ENCODE assay signal across 11 mouse cellular contexts in genomic region chr13:93996535-93997382, GRCm38 (mm10).
DNase-seq lines count a peak whose midpoint lies in the region; ATAC-seq and TF ChIP-seq lines count a peak whose summit lies in the region.
"Had no signal": no experiment of that assay in that cellular context is flagged by ENCODE, and none has a peak within 500 bp of the region (broad histone marks: within the 10 kb centered on the region; RNA-seq: fewer than 3 reads in every experiment).

No protein-coding gene starts in this region.

- no peak overlapping the region for H3K9ac ChIP-seq in embryonic facial prominence, embryonic 14.5 days (ENCODE audit: low read depth, low read length)
- no peak overlapping the region for H3K9ac ChIP-seq in lung, embryonic 14.5 days
- H3K9ac ChIP-seq in heart, embryonic 16.5 days (ENCODE audit: low read length): no peak overlapping the region
- H3K9ac ChIP-seq: neural tube, embryonic 15.5 days had no signal

- H3K27ac ChIP-seq in embryonic facial prominence, embryonic 14.5 days (replicated peaks; ENCODE audit: low read depth, low read length): no peak overlapping the region
- H3K27ac ChIP-seq in embryonic facial prominence, embryonic 10.5 days (replicated peaks): no peak overlapping the region
- no peak overlapping the region for H3K27ac ChIP-seq in lung, embryonic 14.5 days (ENCODE audit: low read depth)
- H3K27ac ChIP-seq in heart, embryonic 16.5 days (ENCODE audit: low read length): no peak overlapping the region; the same call in 1 of the 2 replicates
- H3K27ac ChIP-seq: midbrain, embryonic 10.5 days; neural tube, embryonic 15.5 days had no signal

- H3K36me3 ChIP-seq in embryonic facial prominence, embryonic 14.5 days (ENCODE audit: control insufficient read depth, insufficient read depth, low read length): no peaks in the 10 kb centered on the region
- H3K36me3 ChIP-seq in embryonic facial prominence, embryonic 10.5 days (replicated peaks): no peaks in the 10 kb centered on the region
- no peaks in the 10 kb centered on the region for H3K36me3 ChIP-seq in lung, embryonic 14.5 days (ENCODE audit: insufficient read depth)
- no peaks in the 10 kb centered on the region for H3K36me3 ChIP-seq in heart, embryonic 16.5 days (ENCODE audit: control insufficient read depth, insufficient read depth)
- H3K36me3 ChIP-seq: midbrain, embryonic 10.5 days; neural tube, embryonic 15.5 days had no signal

- H3K27me3 ChIP-seq in embryonic facial prominence, embryonic 14.5 days (replicated peaks; ENCODE audit: control insufficient read depth, insufficient read depth, low read length): no peaks in the 10 kb centered on the region
- no peaks in the 10 kb centered on the region for H3K27me3 ChIP-seq in embryonic facial prominence, embryonic 10.5 days (replicated peaks; ENCODE audit: low read depth, poor library complexity, severe bottlenecking)
- H3K27me3 ChIP-seq in lung, embryonic 14.5 days (ENCODE audit: insufficient read depth, low read length): no peaks in the 10 kb centered on the region
- no peaks in the 10 kb centered on the region for H3K27me3 ChIP-seq in heart, embryonic 16.5 days (ENCODE audit: control insufficient read depth, insufficient read depth, low read length)
- H3K27me3 ChIP-seq: neural tube, embryonic 15.5 days had no signal

- peak; percentile 57; the same call in 1 of the 2 replicates for ATAC-seq in embryonic facial prominence, embryonic 14.5 days (ENCODE audit: low read depth)
- ATAC-seq in lung, embryonic 14.5 days (ENCODE audit: insufficient read depth): 0 out of 2 replicates have a peak, but pooled peaks have one; percentile 8
- ATAC-seq in heart, embryonic 16.5 days (replicated peaks; ENCODE audit: extremely low read depth, insufficient read depth, low FRiP score): peak; percentile 43; the same call in 1 of the 2 replicates
- ATAC-seq in monocyte, adult 5-6 weeks (replicated peaks; ENCODE audit: insufficient number of reproducible peaks, low FRiP score, low TSS enrichment, poor library complexity, severe bottlenecking): peak; percentile 60

- no peaks in the 10 kb centered on the region for H3K9me3 ChIP-seq in embryonic facial prominence, embryonic 14.5 days (ENCODE audit: control insufficient read depth, low read length)
- peaks cover under 1% of the 10 kb centered on the region; the same call in 1 of the 2 replicates for H3K9me3 ChIP-seq in embryonic facial prominence, embryonic 10.5 days
- no peaks in the 10 kb centered on the region; the same call in 1 of the 2 replicates for H3K9me3 ChIP-seq in lung, embryonic 14.5 days (ENCODE audit: low read depth, low read length)
- peaks cover 5% of the 10 kb centered on the region; the same call in 1 of the 2 replicates for H3K9me3 ChIP-seq in heart, embryonic 16.5 days (replicated peaks; ENCODE audit: control insufficient read depth, low read length)
- H3K9me3 ChIP-seq: neural tube, embryonic 15.5 days had no signal

- H3K4me2 ChIP-seq in embryonic facial prominence, embryonic 14.5 days (ENCODE audit: low read depth, low read length): no peak overlapping the region
- H3K4me2 ChIP-seq in lung, embryonic 14.5 days: no peak overlapping the region
- no peak overlapping the region for H3K4me2 ChIP-seq in heart, embryonic 16.5 days (ENCODE audit: low read depth, low read length)
- H3K4me2 ChIP-seq: neural tube, embryonic 15.5 days had no signal

- WGBS in embryonic facial prominence, embryonic 14.5 days: 62% methylated on average over 10 of the region's 10 CpGs
- WGBS in embryonic facial prominence, embryonic 10.5 days: 81% methylated on average over 10 of the region's 10 CpGs
- 50% methylated on average over 10 of the region's 10 CpGs for WGBS in lung, embryonic 14.5 days
- 56% methylated on average over 10 of the region's 10 CpGs for WGBS in heart, embryonic 16.5 days

- DNase-seq in embryonic facial prominence, embryonic 14.5 days (ENCODE audit: low spot score): peak; percentile 67
- DNase-seq in embryonic facial prominence, embryonic 10.5 days (ENCODE audit: low spot score): no peak
- DNase-seq in lung, embryonic 14.5 days: peak; percentile 77
- DNase-seq in lung, postnatal 4 days: no peak
- DNase-seq in c-Kit-positive CD71-positive TER-119-positive erythroid progenitor cells, embryonic 14.5 days (ENCODE audit: low spot score): no peak
- DNase-seq in thymus, postnatal 36 days: no peak
- DNase-seq: adrenal gland, postnatal 10 days had no signal

- no peaks in the 10 kb centered on the region for H3K4me1 ChIP-seq in embryonic facial prominence, embryonic 14.5 days (ENCODE audit: control insufficient read depth, insufficient read depth, low read length)
- H3K4me1 ChIP-seq in embryonic facial prominence, embryonic 10.5 days: peaks cover 3% of the 10 kb centered on the region; the same call in 1 of the 2 replicates
- peaks cover 8% of the 10 kb centered on the region for H3K4me1 ChIP-seq in lung, embryonic 14.5 days (ENCODE audit: insufficient read depth)
- peaks cover 11% of the 10 kb centered on the region for H3K4me1 ChIP-seq in heart, embryonic 16.5 days (ENCODE audit: control insufficient read depth, insufficient read depth, low read length)
- H3K4me1 ChIP-seq: midbrain, embryonic 10.5 days; neural tube, embryonic 15.5 days had no signal

- TF ChIP-seq CTCF in lung, embryonic 14.5 days (IDR thresholded peaks at IDR 0.05; ENCODE audit: low read depth): no peak

- H3K4me3 ChIP-seq in embryonic facial prominence, embryonic 14.5 days (ENCODE audit: low read depth, low read length): no peak overlapping the region
- H3K4me3 ChIP-seq in embryonic facial prominence, embryonic 10.5 days: no peak overlapping the region
- H3K4me3 ChIP-seq in lung, embryonic 14.5 days (ENCODE audit: low read depth, low read length): no peak overlapping the region
- H3K4me3 ChIP-seq in heart, embryonic 16.5 days (ENCODE audit: low read length): no peak overlapping the region
- H3K4me3 ChIP-seq: midbrain, embryonic 10.5 days; neural tube, embryonic 15.5 days had no signal

Comparison
In these comparisons a context has a peak if more than half of its experiments do, and no peak if none do; other contexts are left out.
1. DNase-seq: peak in embryonic facial prominence, embryonic 14.5 days (single experiment) and lung, embryonic 14.5 days (single experiment); none in embryonic facial prominence, embryonic 10.5 days (single experiment), lung, postnatal 4 days (0 of 2), c-Kit-positive CD71-positive TER-119-positive erythroid progenitor cells, embryonic 14.5 days (single experiment) and thymus, postnatal 36 days (0 of 2).
2. ATAC-seq: peak in every context shown above with its lines; median percentile 60 in monocyte, adult 5-6 weeks; 57 in embryonic facial prominence, embryonic 14.5 days; 43 in heart, embryonic 16.5 days; 8 in lung, embryonic 14.5 days.